Mouse (Mus musculus): Measurements from ENCODE around the gene Suco. TPM values are rescaled to one million over a fixed set of nuclear protein-coding genes. Genes with fewer than 3 reads are reported as not detected.

Suco gene
- polyA plus RNA-seq, 1 experiment = 3.7 TPM

GRCm38 (mm10) chr1:161766656-161767055 is 109.8 kb downstream of the Suco start:
- TF ChIP-seq POLR2A (IDR thresholded peaks at IDR 0.05; ENCODE audit: low read depth, low read length) = no peak
- TF ChIP-seq CTCF (conservative IDR thresholded peaks at IDR 0.05; ENCODE audit: insufficient read depth, insufficient read length, low read depth, low read length) = no peak
- no peak for DNase-seq
- H3K4me3 ChIP-seq (ENCODE audit: insufficient read depth, low read depth, low read length) = no peak overlapping the region
- no peaks in the 10 kb centered on the region for H3K36me3 ChIP-seq (ENCODE audit: control insufficient read depth, insufficient read depth, low read length)
- WGBS = 37% methylated on average over 5 of the region's 5 CpGs
- H3K27me3 ChIP-seq (replicated peaks; ENCODE audit: control insufficient read depth, insufficient read depth, low read length) = no peaks in the 10 kb centered on the region
- no peak overlapping the region for H3K27ac ChIP-seq (ENCODE audit: insufficient read depth, low read depth, low read length)
- no peaks in the 10 kb centered on the region for H3K4me1 ChIP-seq (ENCODE audit: control insufficient read depth, insufficient read depth, low read length)

Other genes starting within 250 kb of the Suco start
- 0.04 and 0.16 TPM in 2 replicates for gene Fasl, start 88.2 kb downstream of the Suco start, polyA plus RNA-seq (2012; rRNA removed)
- 15.6 and 16.6 TPM in 2 replicates for gene Pigc, start 92.5 kb upstream of the Suco start, polyA plus RNA-seq (2012; rRNA removed)
- gene 4930558K02Rik, start 103.0 kb upstream of the Suco start, polyA plus RNA-seq (2012; rRNA removed) = not detected in 2 replicates

All from kidney, adult 2 months (tissue).